Mouse (Mus musculus) neural tube, embryonic 11.5 days (tissue): ENCODE results near the gene D230025D16Rik. TPM values are rescaled to one million over a fixed set of nuclear protein-coding genes. Genes with fewer than 3 reads are reported as not detected.
"Not testable (repeated sequence)": the region's sequence is repeated elsewhere in the genome, so short reads cannot be mapped to it uniquely, and the experiment has no call there.

Experiments used
- ATAC-seq: fragments of 200-750 bp; cut with Nextera tagmentation; 2 replicates; pipeline ENCODE4 v1.8.0; 2017; ENCODE audit warnings: moderate number of reproducible peaks, mild to moderate bottlenecking, moderate TSS enrichment, moderate library complexity; ENCODE audit not compliant: insufficient read depth, low FRiP score, low TSS enrichment
- DNase-seq: peaks from one replicate; pipeline ENCODE4 v3.0.0-alpha.2; 2015; ENCODE audit warnings: low spot score
- H3K27ac ChIP-seq: fragments of 300-500 bp; sonication (generic); 2 replicates; pipeline ENCODE4 v1.5.1; 2014; ENCODE audit warnings: low read depth, mild to moderate bottlenecking, low read length
- H3K27me3 ChIP-seq: fragments of 300-500 bp; sonication (generic); 2 replicates; pipeline ENCODE4 v1.6.1; 2014; ENCODE audit warnings: mild to moderate bottlenecking, low read length, mixed read lengths; ENCODE audit not compliant: control insufficient read depth, insufficient read depth
- H3K36me3 ChIP-seq: fragments of 300-500 bp; sonication (generic); 2 replicates; pipeline ENCODE4 v1.6.1; 2014; ENCODE audit warnings: mild to moderate bottlenecking, low read length, moderate library complexity, mixed read lengths; ENCODE audit not compliant: control insufficient read depth, insufficient read depth
- H3K4me1 ChIP-seq: fragments of 300-500 bp; sonication (generic); 2 replicates; pipeline ENCODE4 v1.6.1; 2014; ENCODE audit warnings: low read length, mixed read lengths; ENCODE audit not compliant: control insufficient read depth, insufficient read depth
- H3K4me2 ChIP-seq: fragments of 300-500 bp; sonication (generic); 2 replicates; pipeline ENCODE4 v1.6.1; 2014; ENCODE audit warnings: low read depth, mild to moderate bottlenecking, moderate library complexity
- H3K4me3 ChIP-seq: fragments of 300-500 bp; sonication (generic); 2 replicates; pipeline ENCODE4 v1.5.1; 2014; ENCODE audit warnings: low read depth, low read length
- H3K9ac ChIP-seq: fragments of 300-500 bp; sonication (generic); 2 replicates; pipeline ENCODE4 v1.6.1; 2014; ENCODE audit warnings: mild to moderate bottlenecking, low read length
- H3K9me3 ChIP-seq: fragments of 300-500 bp; sonication (generic); 2 replicates; pipeline ENCODE4 v1.6.1; 2016; ENCODE audit warnings: low read length; ENCODE audit not compliant: control insufficient read depth
- WGBS: fragments of 180-500 bp; shearing (Covaris S2); extraction: QIAGEN DNeasy Blood & Tissue Kit; methylation state at CpG from one replicate; pipeline ENCODE4 v1.1.7; 2014; 5-methylcytosine and 5-hydroxymethylcytosine counted together
- polyA plus RNA-seq: library from polyadenylated mRNA; unstranded; fragments of >200 nt; fragmentation: Nextera tagmentation; extraction: Ambion mirVana; gene quantifications from 2 replicates; pipeline ENCODE4 v1.2.1, GENCODE M21; 2014

D230025D16Rik gene
- polyA plus RNA-seq, 1 experiment from 2014 or later = 28.9 TPM

DNA sequence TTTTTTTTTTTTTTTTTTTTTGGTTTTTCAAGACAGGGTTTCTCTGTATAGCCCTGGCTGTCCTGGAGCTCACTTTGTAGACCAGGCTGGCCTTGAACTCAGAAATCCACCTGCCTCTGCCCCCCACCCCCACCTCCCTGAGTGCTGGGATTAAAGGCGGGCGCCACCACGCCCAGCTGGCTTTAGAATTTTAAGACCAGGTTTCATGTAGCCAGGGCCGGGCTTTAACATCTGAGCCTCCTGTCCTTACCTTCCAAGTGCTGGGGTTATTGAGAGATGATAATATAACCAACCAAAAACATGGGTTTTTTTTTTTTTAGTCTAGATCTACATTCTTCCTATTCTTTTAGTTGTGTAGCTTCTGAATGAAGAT lies 7.4 kb downstream of the D230025D16Rik start:
- DNase-seq, H3K27ac ChIP-seq, H3K4me2 ChIP-seq, H3K36me3 ChIP-seq, H3K4me1 ChIP-seq, H3K27me3 ChIP-seq, ATAC-seq, H3K9me3 ChIP-seq, H3K9ac ChIP-seq, H3K4me3 ChIP-seq: not testable (repeated sequence)
- WGBS = 93% methylated on average over 4 of the region's 4 CpGs

DNA sequence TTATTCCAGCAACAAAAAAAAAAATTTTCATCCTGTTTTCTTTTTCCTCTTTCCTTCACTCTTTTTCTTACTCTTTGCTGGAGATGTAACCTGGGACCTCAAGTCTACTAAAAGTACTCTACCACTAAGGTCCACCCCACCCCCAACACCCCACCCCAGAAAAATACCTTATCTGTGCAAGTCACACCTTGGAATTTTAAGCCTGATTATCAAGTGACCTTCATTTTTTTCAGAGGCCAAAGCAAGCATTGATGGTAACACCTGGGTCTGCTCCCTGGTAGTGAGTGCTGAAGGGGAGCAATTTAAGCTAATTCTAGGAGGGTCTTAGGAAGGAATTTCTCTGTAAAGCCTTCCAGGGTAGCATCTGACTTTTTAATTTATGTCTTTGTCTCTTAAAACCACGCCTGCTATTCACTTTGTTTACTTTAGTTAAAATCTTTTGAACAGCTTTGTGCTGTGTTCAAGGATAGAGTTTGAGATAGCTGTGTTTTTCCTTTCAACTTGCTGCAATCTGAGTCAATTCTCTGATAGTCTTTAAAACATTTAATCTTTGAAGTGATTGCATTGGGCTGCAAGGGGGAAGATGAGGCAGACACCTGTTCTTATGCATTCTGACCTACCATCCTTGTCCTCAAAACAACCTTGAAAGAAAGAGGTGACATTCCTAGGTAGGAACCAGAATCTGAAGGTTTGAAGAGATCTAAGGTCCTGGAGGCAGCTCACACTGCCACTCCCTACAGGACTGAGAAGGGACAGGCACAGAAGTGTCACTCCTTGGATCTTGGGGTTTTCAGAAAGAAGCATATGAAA lies 8.4 kb downstream of the D230025D16Rik start:
- DNase-seq = no peak
- H3K4me3 ChIP-seq = no peak overlapping the region
- H3K4me1 ChIP-seq = no peaks in the 10 kb centered on the region
- WGBS = 54% methylated on average over 1 of the region's 1 CpGs
- no peak overlapping the region for H3K4me2 ChIP-seq
- no peak overlapping the region for H3K27ac ChIP-seq
- no peaks in the 10 kb centered on the region for H3K9me3 ChIP-seq
- H3K36me3 ChIP-seq = no peaks in the 10 kb centered on the region; the same call in 1 of the 2 replicates
- no peak overlapping the region for H3K9ac ChIP-seq
- no peaks in the 10 kb centered on the region for H3K27me3 ChIP-seq
- ATAC-seq = no peak

DNA sequence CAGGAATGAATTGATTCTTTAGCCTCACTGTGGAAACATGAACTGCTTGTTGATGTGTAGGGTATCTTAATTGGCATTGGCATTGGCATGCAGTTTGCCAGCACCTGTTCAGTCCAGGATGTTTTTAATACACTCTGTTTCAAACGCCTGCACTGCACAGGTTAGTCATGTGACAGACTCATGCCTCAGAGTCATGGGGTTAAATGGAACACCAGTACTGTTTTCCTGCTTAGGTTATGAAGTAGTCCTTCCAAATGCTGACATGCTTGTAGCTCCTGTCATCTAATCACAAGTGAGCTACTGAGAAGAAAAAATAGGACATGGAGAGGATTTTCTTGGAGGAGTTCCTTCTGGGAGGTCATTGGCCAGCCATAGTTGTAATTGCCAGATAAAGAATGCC lies 10.3 kb downstream of the D230025D16Rik start:
- H3K4me3 ChIP-seq = no peak overlapping the region
- WGBS = 79% methylated on average over 1 of the region's 1 CpGs
- no peaks in the 10 kb centered on the region for H3K9me3 ChIP-seq
- no peak for ATAC-seq
- peaks cover 6% of the 10 kb centered on the region for H3K36me3 ChIP-seq
- H3K4me1 ChIP-seq = no peaks in the 10 kb centered on the region
- no peak overlapping the region for H3K27ac ChIP-seq
- DNase-seq = no peak
- H3K4me2 ChIP-seq = no peak overlapping the region
- no peaks in the 10 kb centered on the region for H3K27me3 ChIP-seq
- H3K9ac ChIP-seq = no peak overlapping the region

GRCm38 (mm10) chr8:105237442-105238142 lies 12.6 kb downstream of the D230025D16Rik start:
- DNase-seq (no peak), ATAC-seq (no peak)
- Histone ChIP-seq H3K4me1 (no peaks in the 10 kb centered on the region), H3K27ac (no peak overlapping the region), H3K36me3 (peaks cover 8% of the 10 kb centered on the region), H3K9me3 (no peaks in the 10 kb centered on the region), H3K4me3 (no peak overlapping the region), H3K9ac (no peak overlapping the region), H3K27me3 (no peaks in the 10 kb centered on the region), H3K4me2 (no peak overlapping the region)
- WGBS = 93% methylated on average over 14 of the region's 14 CpGs

GRCm38 (mm10) chr8:105241016-105241415 lies 16.1 kb downstream of the D230025D16Rik start:
- peaks cover 8% of the 10 kb centered on the region for H3K36me3 ChIP-seq

GRCm38 (mm10) chr8:105251954-105252353 lies 27.0 kb downstream of the D230025D16Rik start:
- Histone ChIP-seq H3K4me2 (no peak overlapping the region), H3K9me3 (no peaks in the 10 kb centered on the region), H3K27ac (no peak overlapping the region), H3K4me3 (no peak overlapping the region), H3K27me3 (peaks cover 14% of the 10 kb centered on the region; the same call in 1 of the 2 replicates), H3K9ac (no peak overlapping the region), H3K36me3 (peaks cover 10% of the 10 kb centered on the region), H3K4me1 (peaks cover 4% of the 10 kb centered on the region; the same call in 1 of the 2 replicates)
- 91% methylated on average over 6 of the region's 6 CpGs for WGBS
- no peak for DNase-seq
- no peak for ATAC-seq

More at GRCm38 (mm10) chr8:105241016-105241415, 16.1 kb downstream of the D230025D16Rik start:
- no peak overlapping the region for H3K27ac ChIP-seq
- H3K4me2 ChIP-seq = no peak overlapping the region
- DNase-seq = no peak
- no peak overlapping the region for H3K9ac ChIP-seq
- 96% methylated on average over 7 of the region's 7 CpGs for WGBS
- H3K4me3 ChIP-seq = no peak overlapping the region
- ATAC-seq = no peak
- H3K9me3 ChIP-seq = no peaks in the 10 kb centered on the region
- no peaks in the 10 kb centered on the region for H3K27me3 ChIP-seq
- no peaks in the 10 kb centered on the region for H3K4me1 ChIP-seq

DNA sequence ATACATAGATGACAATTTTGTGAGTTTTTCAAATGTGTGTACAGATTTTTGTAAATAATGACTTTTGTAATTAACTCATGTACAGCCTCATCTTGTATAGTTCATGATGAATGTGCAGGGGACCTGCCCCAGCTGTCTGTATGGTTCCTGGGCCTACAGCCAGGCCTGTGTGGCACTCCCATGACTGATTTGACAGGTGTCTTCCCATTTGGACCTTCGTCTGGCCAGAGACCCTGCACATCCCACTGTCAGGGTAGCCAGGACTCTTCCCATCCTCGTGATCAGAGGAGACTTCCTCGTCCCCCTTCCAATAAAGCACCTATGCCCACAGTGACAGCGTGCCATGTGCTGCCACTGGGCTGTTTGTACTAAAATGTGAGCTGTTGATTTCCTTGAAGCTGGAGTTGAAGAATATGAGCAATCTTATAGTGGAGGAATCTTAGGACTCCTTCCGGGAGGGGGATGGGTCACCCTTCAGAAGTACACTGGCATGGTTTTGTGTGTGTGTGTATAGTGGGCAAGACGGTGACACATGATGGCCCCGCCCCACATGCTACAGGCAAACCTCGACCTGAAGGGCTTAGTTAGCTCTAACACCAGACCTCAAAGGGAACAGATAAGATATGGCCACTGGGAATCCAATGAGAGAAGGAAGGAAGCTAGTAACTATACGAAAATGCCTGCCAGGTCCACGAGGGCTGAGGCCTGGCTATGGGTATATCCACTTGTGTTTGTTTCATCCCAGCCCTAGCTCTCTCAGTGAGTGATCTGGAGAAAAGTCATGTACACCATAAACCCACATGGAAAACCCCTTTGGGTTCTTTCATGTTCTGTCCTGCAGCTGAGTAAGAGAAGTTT lies 28.0 kb downstream of the D230025D16Rik start:
- WGBS = 89% methylated on average over 10 of the region's 10 CpGs
- ATAC-seq = no peak
- H3K9ac ChIP-seq = no peak overlapping the region
- H3K4me2 ChIP-seq = no peak overlapping the region
- H3K4me3 ChIP-seq = no peak overlapping the region
- peaks cover 10% of the 10 kb centered on the region for H3K36me3 ChIP-seq
- no peaks in the 10 kb centered on the region for H3K9me3 ChIP-seq
- H3K27me3 ChIP-seq = peaks cover 20% of the 10 kb centered on the region
- no peak overlapping the region for H3K27ac ChIP-seq
- peaks cover 4% of the 10 kb centered on the region; the same call in 1 of the 2 replicates for H3K4me1 ChIP-seq
- DNase-seq = no peak

DNA sequence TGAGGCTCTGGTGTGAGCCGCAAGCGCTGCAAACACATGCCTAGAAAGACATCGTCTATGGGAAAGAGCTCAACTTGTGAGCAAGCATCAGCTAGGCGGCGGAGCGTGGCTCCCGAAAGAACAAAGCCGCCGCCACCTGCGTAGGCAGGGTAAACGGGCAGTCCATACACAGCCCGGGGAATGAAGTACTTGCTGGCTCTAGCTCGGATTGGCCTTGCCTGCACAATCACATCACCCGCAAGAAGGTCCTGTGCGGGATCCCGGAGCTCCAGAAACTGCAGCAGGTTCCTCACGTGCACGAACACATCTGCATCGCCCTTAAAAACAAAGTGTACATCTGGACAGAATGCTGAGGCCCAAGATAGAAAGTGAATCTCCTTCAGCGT lies 28.8 kb downstream of the D230025D16Rik start:
- Histone ChIP-seq H3K36me3 (peaks cover 7% of the 10 kb centered on the region), H3K27ac (no peak overlapping the region), H3K9ac (no peak overlapping the region; the same call in 1 of the 2 replicates), H3K9me3 (no peaks in the 10 kb centered on the region), H3K4me3 (no peak overlapping the region; the same call in 1 of the 2 replicates), H3K4me1 (peaks cover 4% of the 10 kb centered on the region), H3K4me2 (peak overlapping the region; percentile 99), H3K27me3 (peaks cover 29% of the 10 kb centered on the region)
- 28% methylated on average over 20 of the region's 20 CpGs for WGBS
- ATAC-seq = peak; percentile 22; the same call in 1 of the 2 replicates
- peak; percentile 30 for DNase-seq
